Comparison of ENCODE assay signal across 8 mouse cellular contexts in the genomic region with DNA sequence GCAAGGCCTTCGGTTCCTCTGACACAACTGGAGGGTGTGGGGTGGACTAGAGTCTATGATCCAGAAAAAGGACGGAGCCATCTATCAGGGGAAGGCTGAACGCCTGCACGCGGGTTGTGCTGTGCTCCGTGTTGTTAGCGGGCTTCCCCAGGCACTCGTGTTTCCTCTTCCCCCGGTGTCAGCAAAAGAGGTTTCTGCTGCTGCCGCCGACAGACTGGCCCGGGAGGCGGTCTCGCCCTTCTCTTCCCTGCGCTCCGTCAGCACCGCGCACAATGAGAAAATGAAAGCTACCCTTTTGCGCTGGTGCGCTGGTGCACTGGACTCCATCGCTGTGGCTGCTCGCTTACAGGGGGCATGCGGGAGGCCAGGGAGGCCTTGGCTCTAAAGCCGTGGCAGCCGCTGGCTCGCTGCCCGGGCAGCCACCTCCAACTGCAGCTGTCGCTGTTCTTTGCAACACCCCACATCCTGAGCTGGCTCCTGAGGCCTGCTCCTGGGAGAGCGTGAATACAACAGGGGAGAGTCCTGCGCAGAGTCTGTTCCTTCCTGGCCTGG. TPM values are rescaled to one million over a fixed set of nuclear protein-coding genes. Genes with fewer than 3 reads are reported as not detected.
DNase-seq lines count a peak whose midpoint lies in the region; ATAC-seq and TF ChIP-seq lines count a peak whose summit lies in the region.

No protein-coding gene starts in this region.

- H3K9ac ChIP-seq in forebrain, embryonic 11.5 days (ENCODE audit: low read length): peak overlapping the region; percentile 83

- intact Hi-C loops in heart, postnatal 14 days (cut with DNase I): loop anchor here (5.0 kb wide), 1 partner anchor 34 kb away; a partner anchor contains a TSS

- 4% methylated on average over 30 of the region's 30 CpGs for WGBS in forebrain, embryonic 11.5 days

- TF ChIP-seq CTCF in E14TG2a.4 (conservative IDR thresholded peaks at IDR 0.05; ENCODE audit: low read length): no peak
- TF ChIP-seq CTCF in brain, embryonic 14.5 days (IDR thresholded peaks at IDR 0.05; ENCODE audit: borderline replicate concordance, extremely low read depth, insufficient read depth, insufficient read length): no peak

- H3K27me3 ChIP-seq in E14TG2a.4 (ENCODE audit: insufficient read depth, low read length): peaks cover 41% of the 10 kb centered on the region
- no peaks in the 10 kb centered on the region for H3K27me3 ChIP-seq in forebrain, embryonic 11.5 days (ENCODE audit: control insufficient read depth, insufficient read depth, low read length)

- H3K36me3 ChIP-seq in E14TG2a.4 (ENCODE audit: insufficient read depth, low read length): no peaks in the 10 kb centered on the region
- no peaks in the 10 kb centered on the region for H3K36me3 ChIP-seq in forebrain, embryonic 11.5 days (ENCODE audit: control insufficient read depth, insufficient read depth, low read length)

- no peaks in the 10 kb centered on the region for H3K9me3 ChIP-seq in E14TG2a.4 (ENCODE audit: low read length)
- no peaks in the 10 kb centered on the region for H3K9me3 ChIP-seq in forebrain, embryonic 11.5 days (ENCODE audit: control insufficient read depth, low read length)

- peak overlapping the region; percentile 64 for H3K27ac ChIP-seq in forebrain, embryonic 11.5 days (ENCODE audit: low read depth, low read length)

- peak; percentile 23; the same call in 1 of the 2 replicates for TF ChIP-seq POLR2A in brain, embryonic 14.5 days (IDR thresholded peaks at IDR 0.05; ENCODE audit: borderline replicate concordance, extremely low read depth, insufficient read depth, insufficient read length, poor library complexity, severe bottlenecking)

- peak overlapping the region; percentile 72 for H3K4me3 ChIP-seq in E14TG2a.4 (replicated peaks; ENCODE audit: low read length)
- H3K4me3 ChIP-seq in forebrain, embryonic 11.5 days (ENCODE audit: low read depth, low read length): peak overlapping the region; percentile 26

- peaks cover 12% of the 10 kb centered on the region for H3K4me1 ChIP-seq in E14TG2a.4 (replicated peaks; ENCODE audit: low read depth, low read length)
- H3K4me1 ChIP-seq in forebrain, embryonic 11.5 days (replicated peaks; ENCODE audit: control insufficient read depth, insufficient read depth, low read length): no peaks in the 10 kb centered on the region; the same call in 1 of the 2 replicates

- peak; percentile 73 for ATAC-seq in forebrain, embryonic 11.5 days (replicated peaks; ENCODE audit: low FRiP score)

- H3K4me2 ChIP-seq in forebrain, embryonic 11.5 days (ENCODE audit: low read depth, low read length, severe bottlenecking): peak overlapping the region; percentile 59

- peak; percentile 92 for DNase-seq in brain, embryonic 14.5 days (ENCODE audit: low read depth)
- DNase-seq in forebrain, embryonic 11.5 days (ENCODE audit: low spot score): peak; percentile 71
- DNase-seq in heart, postnatal 14 days: peak; percentile 70 to 77
- DNase-seq in kidney, postnatal 4 days: peak; percentile 78 to 87
- DNase-seq in lung, postnatal 10 days: peak; percentile 73
- peak; percentile 40 for DNase-seq in ovary, postnatal 14 days (ENCODE audit: low spot score)
- peak; percentile 83 for DNase-seq in thymus, postnatal 14 days

RNA-seq across cellular contexts. Expression of a gene that starts 36.3 kb away (rescaled TPM):
- not detected in 2 replicates for polyA plus RNA-seq in brain, embryonic 14.5 days (2012; rRNA removed)
- 4.6 TPM in 1 of 2 replicates, not detected in the other for polyA plus RNA-seq in forebrain, embryonic 11.5 days (2014; fragmentation: Nextera tagmentation; extraction: Ambion mirVana)
- total RNA-seq in heart, postnatal 14 days (2021): 1 to 10 TPM; 3.3 to 6.1 TPM

Comparison
In these comparisons a context has a peak if more than half of its experiments do, and no peak if none do; other contexts are left out.
1. Peak in every context shown above with its lines: DNase-seq, ATAC-seq, H3K4me3 ChIP-seq and H3K27ac ChIP-seq.
2. DNase-seq: peak in every context shown above with its lines; median percentile 92 in brain, embryonic 14.5 days; 83 in thymus, postnatal 14 days; 82 in kidney, postnatal 4 days; 74 in heart, postnatal 14 days; 73 in lung, postnatal 10 days; 71 in forebrain, embryonic 11.5 days; 40 in ovary, postnatal 14 days.